Mouse (Mus musculus): ENCODE results near the gene Ttc23. TPM values are rescaled to one million over a fixed set of nuclear protein-coding genes. Genes with fewer than 3 reads are reported as not detected.

The Ttc23 gene
- polyA plus RNA-seq, 1 experiment from 2014 or later = 68.2 TPM

DNA sequence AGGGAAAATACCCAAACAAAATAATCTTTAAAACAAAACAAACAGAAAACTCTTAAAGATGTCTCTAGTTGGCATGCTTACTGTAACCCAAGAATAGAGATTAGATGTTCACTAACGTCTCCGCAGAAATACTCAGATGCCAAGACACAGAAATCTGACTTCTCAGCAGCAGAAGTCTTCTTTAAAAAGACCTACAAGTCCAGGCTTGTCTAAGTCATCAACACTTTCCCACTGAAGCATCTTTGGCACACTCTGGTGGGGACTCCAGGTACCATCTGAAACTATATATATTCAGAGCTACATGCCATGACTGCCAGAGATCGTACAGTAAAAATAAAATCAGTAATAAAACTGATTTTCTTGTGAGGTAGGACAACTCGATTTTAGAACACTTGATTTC lies 27.4 kb upstream of the Ttc23 start:
- H3K4me1 ChIP-seq (replicated peaks) = peaks cover 39% of the 10 kb centered on the region
- no peaks in the 10 kb centered on the region for H3K36me3 ChIP-seq
- ATAC-seq (ENCODE audit: insufficient number of reproducible peaks, insufficient read depth, low FRiP score, low TSS enrichment, low read depth) = peak; percentile 62; the same call in 1 of the 2 replicates
- WGBS = 67% methylated on average over 4 of the region's 4 CpGs
- no peaks in the 10 kb centered on the region for H3K27me3 ChIP-seq
- H3K9me3 ChIP-seq = no peaks in the 10 kb centered on the region
- no peak overlapping the region for H3K4me3 ChIP-seq (replicated peaks)
- no peak overlapping the region for H3K9ac ChIP-seq (replicated peaks)
- H3K4me2 ChIP-seq = no peak overlapping the region
- H3K27ac ChIP-seq = no peak overlapping the region

DNA sequence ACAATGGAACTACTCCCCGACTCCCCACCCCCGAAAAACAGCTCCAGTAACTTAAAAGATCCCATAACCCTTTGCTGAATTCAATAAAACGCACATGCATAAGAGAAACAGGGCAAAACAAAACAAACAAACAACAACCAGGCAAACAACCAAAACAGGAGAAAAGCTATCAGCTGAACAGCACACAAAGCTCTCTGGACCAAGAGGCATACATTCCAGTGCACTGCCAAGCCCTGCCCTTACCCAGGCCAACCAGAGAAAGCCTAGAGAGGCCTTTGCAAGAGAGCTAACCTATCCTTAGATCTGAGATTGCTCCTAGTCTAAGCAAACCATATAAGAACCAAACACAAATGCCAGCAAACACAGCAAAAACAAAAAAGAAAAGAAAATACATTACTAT lies 25.1 kb upstream of the Ttc23 start:
- Histone ChIP-seq H3K4me1 (replicated peaks) (peaks cover 29% of the 10 kb centered on the region), H3K27ac (peak overlapping the region; percentile 69), H3K9me3 (no peaks in the 10 kb centered on the region), H3K4me2 (no peak overlapping the region), H3K36me3 (peaks cover 3% of the 10 kb centered on the region), H3K9ac (replicated peaks) (no peak overlapping the region), H3K4me3 (replicated peaks) (no peak overlapping the region), H3K27me3 (no peaks in the 10 kb centered on the region)
- 50% methylated on average over 3 of the region's 3 CpGs for WGBS
- ATAC-seq (ENCODE audit: insufficient number of reproducible peaks, insufficient read depth, low FRiP score, low TSS enrichment, low read depth) = no peak

DNA sequence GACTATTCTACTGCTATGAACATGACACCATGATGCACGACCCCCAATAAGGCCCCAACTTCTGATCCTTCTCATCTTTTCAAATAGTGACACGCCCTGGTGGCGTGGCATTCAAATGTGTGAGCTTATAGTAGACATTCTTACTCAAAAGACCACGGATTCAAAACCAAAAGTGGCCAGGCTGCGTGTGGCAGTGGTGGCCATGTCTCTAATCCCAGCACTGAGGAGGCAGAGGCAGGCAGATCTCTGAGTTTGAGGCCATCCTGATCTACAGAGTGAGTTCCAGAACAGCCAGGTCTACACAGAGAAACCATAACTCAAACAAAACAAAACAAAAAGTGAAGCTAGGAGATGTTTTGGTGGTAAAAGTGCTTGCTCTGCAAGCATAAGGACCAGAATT lies 20.5 kb upstream of the Ttc23 start:
- H3K36me3 ChIP-seq = peaks cover 6% of the 10 kb centered on the region
- H3K4me2 ChIP-seq = no peak overlapping the region
- no peak for ATAC-seq (ENCODE audit: insufficient number of reproducible peaks, insufficient read depth, low FRiP score, low TSS enrichment, low read depth)
- peaks cover 10% of the 10 kb centered on the region for H3K4me1 ChIP-seq (replicated peaks)
- H3K9me3 ChIP-seq = no peaks in the 10 kb centered on the region
- H3K27ac ChIP-seq = no peak overlapping the region
- no peaks in the 10 kb centered on the region for H3K27me3 ChIP-seq
- WGBS = 88% methylated on average over 5 of the region's 5 CpGs
- no peak overlapping the region for H3K4me3 ChIP-seq (replicated peaks)
- no peak overlapping the region for H3K9ac ChIP-seq (replicated peaks)

DNA sequence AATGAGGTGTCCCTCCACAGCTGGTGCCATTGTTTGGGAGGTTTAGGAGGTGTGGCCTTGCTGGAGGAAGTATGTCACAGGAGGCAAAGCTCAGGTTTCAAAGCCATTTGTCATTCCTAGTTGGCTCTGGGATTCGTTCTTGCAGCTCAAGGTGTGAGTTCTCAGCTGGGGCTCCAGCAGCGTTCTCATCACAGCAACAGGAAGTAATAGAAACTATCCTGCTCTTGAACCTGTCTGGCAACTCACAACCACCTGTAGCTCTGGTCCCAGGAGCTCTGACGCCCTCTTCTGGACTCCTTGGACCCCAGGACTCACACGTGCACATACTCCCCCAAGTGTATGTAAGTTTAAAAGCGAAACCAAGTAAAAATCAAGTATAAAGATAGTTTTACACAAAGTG lies 17.5 kb upstream of the Ttc23 start:
- H3K9me3 ChIP-seq = no peaks in the 10 kb centered on the region
- WGBS = 40% methylated on average over 5 of the region's 5 CpGs

DNA sequence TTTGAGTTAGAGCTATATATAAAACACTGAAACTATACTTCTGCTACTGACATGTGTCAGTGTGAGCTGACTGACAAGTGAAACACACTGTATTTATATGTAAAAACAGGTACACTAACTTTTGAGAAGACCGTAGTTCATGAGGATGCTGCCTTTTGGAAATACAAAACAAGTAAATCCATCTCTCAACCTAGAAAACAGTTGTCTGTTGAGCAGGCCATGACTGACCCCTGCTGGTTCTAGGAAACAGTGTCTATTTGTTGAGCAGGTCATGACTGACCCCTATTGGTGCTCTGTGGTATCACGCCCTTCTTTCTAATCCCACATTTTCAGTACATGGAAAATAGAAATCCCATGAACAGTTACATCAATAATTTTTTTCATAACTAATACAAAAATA lies 16.4 kb upstream of the Ttc23 start:
- Histone ChIP-seq H3K4me3 (replicated peaks) (no peak overlapping the region), H3K36me3 (peaks cover 10% of the 10 kb centered on the region), H3K27ac (no peak overlapping the region), H3K4me2 (no peak overlapping the region), H3K9ac (replicated peaks) (no peak overlapping the region), H3K27me3 (no peaks in the 10 kb centered on the region), H3K9me3 (no peaks in the 10 kb centered on the region), H3K4me1 (replicated peaks) (0 out of 2 replicates have a peak, but pooled peaks cover 4% of the 10 kb centered on the region)
- WGBS = 25% methylated on average over 2 of the region's 2 CpGs
- ATAC-seq (ENCODE audit: insufficient number of reproducible peaks, insufficient read depth, low FRiP score, low TSS enrichment, low read depth) = no peak

More for the DNA sequence above, 17.5 kb upstream of the Ttc23 start:
- Histone ChIP-seq H3K27ac (no peak overlapping the region), H3K9ac (replicated peaks) (no peak overlapping the region), H3K4me3 (replicated peaks) (no peak overlapping the region), H3K4me2 (no peak overlapping the region), H3K27me3 (no peaks in the 10 kb centered on the region), H3K36me3 (peaks cover 9% of the 10 kb centered on the region), H3K4me1 (replicated peaks) (0 out of 2 replicates have a peak, but pooled peaks cover 4% of the 10 kb centered on the region)
- no peak for ATAC-seq (ENCODE audit: insufficient number of reproducible peaks, insufficient read depth, low FRiP score, low TSS enrichment, low read depth)

DNA sequence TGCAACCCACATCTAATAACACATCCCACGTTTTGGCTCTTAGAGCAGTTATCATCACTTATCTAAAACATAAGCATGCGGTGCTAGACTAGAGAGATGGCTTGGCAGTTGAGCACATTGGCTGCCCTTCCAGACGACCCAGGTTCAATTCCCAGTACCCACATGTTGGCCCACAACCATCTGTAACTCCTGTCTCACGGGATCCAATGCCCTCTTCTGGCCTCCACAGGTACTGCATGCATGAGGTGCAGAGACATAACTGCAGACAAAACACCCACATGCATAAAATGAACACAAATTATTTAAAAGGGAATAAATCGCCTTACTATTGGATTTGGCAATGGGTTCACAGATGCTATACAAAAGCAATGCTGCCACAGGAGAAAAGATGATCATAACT lies 14.8 kb upstream of the Ttc23 start:
- no peak for ATAC-seq (ENCODE audit: insufficient number of reproducible peaks, insufficient read depth, low FRiP score, low TSS enrichment, low read depth)
- no peak overlapping the region for H3K9ac ChIP-seq (replicated peaks)
- no peak overlapping the region for H3K4me3 ChIP-seq (replicated peaks)
- no peaks in the 10 kb centered on the region for H3K27me3 ChIP-seq
- peaks cover 11% of the 10 kb centered on the region for H3K36me3 ChIP-seq
- 84% methylated on average over 5 of the region's 5 CpGs for WGBS
- no peaks in the 10 kb centered on the region for H3K9me3 ChIP-seq
- no peak overlapping the region for H3K4me2 ChIP-seq
- no peak overlapping the region for H3K27ac ChIP-seq
- H3K4me1 ChIP-seq (replicated peaks) = 0 out of 2 replicates have a peak, but pooled peaks cover 4% of the 10 kb centered on the region

DNA sequence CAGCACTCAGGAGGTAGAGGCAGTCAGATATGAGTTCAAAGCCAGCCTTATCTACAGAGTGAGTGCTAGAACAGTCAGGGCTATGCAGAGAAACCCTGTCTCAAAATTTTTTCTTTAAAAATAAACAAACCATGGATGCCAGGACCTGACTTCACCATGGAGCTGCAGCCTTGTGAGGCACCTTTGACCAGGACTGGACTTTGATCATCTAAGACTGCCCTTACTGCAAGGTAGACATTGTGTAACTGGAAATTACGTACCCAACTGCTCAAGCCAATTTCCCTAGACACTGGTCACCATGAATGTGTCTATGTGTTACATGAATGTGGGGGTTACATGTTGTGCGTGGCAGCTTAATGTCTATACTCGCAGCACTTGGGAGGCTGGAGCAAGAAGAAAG lies 13.0 kb upstream of the Ttc23 start:
- 0 out of 2 replicates have a peak, but pooled peaks cover 4% of the 10 kb centered on the region for H3K4me1 ChIP-seq (replicated peaks)
- H3K9me3 ChIP-seq = no peaks in the 10 kb centered on the region
- H3K4me2 ChIP-seq = no peak overlapping the region
- ATAC-seq (ENCODE audit: insufficient number of reproducible peaks, insufficient read depth, low FRiP score, low TSS enrichment, low read depth) = no peak
- no peaks in the 10 kb centered on the region for H3K27me3 ChIP-seq
- no peak overlapping the region for H3K27ac ChIP-seq
- no peak overlapping the region for H3K4me3 ChIP-seq (replicated peaks)
- 95% methylated on average over 3 of the region's 3 CpGs for WGBS
- H3K9ac ChIP-seq (replicated peaks) = no peak overlapping the region
- H3K36me3 ChIP-seq = peaks cover 21% of the 10 kb centered on the region

DNA sequence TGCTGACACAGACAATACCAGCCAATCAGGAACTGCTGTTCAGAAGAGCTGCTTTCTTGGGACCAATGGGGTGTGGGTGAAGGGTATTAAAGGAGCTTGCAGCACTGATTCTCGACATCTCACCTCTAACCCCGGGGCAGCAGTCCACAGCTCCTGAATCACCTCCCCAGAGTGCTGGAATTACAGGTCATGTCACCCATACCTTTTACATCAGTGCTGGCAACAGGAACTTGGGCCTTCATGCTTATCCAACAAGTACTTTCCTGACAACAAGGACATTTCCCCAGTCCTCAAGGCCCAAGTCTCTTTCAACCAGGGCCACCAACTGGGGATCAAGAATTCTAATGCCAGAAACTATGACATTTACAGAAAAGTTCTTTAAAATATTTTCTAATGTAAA lies 11.0 kb upstream of the Ttc23 start:
- Histone ChIP-seq H3K9ac (replicated peaks) (no peak overlapping the region), H3K27ac (no peak overlapping the region), H3K4me3 (replicated peaks) (no peak overlapping the region), H3K27me3 (no peaks in the 10 kb centered on the region), H3K4me2 (no peak overlapping the region), H3K4me1 (replicated peaks) (no peaks in the 10 kb centered on the region), H3K36me3 (peaks cover 27% of the 10 kb centered on the region), H3K9me3 (no peaks in the 10 kb centered on the region)
- ATAC-seq (ENCODE audit: insufficient number of reproducible peaks, insufficient read depth, low FRiP score, low TSS enrichment, low read depth) = no peak
- WGBS = 56% methylated on average over 2 of the region's 2 CpGs

DNA sequence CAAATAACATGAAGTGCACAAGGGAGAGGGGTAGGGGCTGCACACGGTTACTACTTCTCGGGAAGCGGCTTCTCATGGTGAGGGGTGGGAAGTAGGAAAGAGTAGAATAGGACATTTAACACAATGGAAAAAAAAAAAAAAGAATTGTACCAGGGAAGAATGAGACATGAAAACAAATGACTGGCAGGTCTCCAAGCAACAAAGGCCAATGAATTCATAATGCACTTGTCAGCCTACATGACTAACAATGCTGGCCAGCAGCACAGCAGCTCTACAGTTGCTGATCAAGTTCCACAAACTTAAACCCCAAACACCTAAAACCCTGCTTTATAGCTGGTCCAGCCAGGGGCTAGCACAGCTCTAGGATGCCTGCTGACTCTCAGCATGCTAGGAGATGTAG lies 8.2 kb upstream of the Ttc23 start:
- no peak for ATAC-seq (ENCODE audit: insufficient number of reproducible peaks, insufficient read depth, low FRiP score, low TSS enrichment, low read depth)

DNA sequence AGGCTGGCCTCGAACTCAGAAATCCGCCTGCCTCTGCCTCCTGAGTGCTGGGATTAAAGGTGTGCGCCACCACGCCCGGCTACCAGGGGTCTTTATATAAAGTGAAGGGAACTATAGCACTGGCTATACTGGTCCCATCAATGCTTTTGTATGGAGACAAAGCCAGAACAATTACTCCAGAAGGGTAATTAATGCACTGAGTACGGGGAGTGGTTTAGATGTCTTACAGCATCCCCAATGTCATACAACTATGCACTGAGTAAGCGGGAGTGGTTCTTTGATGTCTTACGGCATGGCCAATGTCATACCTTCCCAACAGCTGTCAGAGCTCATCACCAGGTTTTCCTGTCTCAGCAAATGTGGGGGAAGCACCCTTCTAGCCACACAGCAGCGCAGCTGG lies 4.3 kb upstream of the Ttc23 start:
- H3K4me3 ChIP-seq (replicated peaks) = no peak overlapping the region
- WGBS = 96% methylated on average over 9 of the region's 9 CpGs
- H3K9me3 ChIP-seq = no peaks in the 10 kb centered on the region
- no peak overlapping the region for H3K9ac ChIP-seq (replicated peaks)
- no peak overlapping the region for H3K27ac ChIP-seq
- no peaks in the 10 kb centered on the region for H3K27me3 ChIP-seq
- peaks cover 10% of the 10 kb centered on the region for H3K36me3 ChIP-seq
- ATAC-seq (ENCODE audit: insufficient number of reproducible peaks, insufficient read depth, low FRiP score, low TSS enrichment, low read depth) = no peak
- peaks cover 15% of the 10 kb centered on the region for H3K4me1 ChIP-seq (replicated peaks)
- no peak overlapping the region for H3K4me2 ChIP-seq

More for the DNA sequence above, 8.2 kb upstream of the Ttc23 start:
- H3K27me3 ChIP-seq = no peaks in the 10 kb centered on the region
- WGBS = 91% methylated on average over 3 of the region's 3 CpGs
- no peak overlapping the region for H3K27ac ChIP-seq
- peaks cover 23% of the 10 kb centered on the region for H3K36me3 ChIP-seq
- H3K4me2 ChIP-seq = no peak overlapping the region
- no peak overlapping the region for H3K4me3 ChIP-seq (replicated peaks)
- H3K9me3 ChIP-seq = no peaks in the 10 kb centered on the region
- peaks cover under 1% of the 10 kb centered on the region; the same call in 1 of the 2 replicates for H3K4me1 ChIP-seq (replicated peaks)
- no peak overlapping the region for H3K9ac ChIP-seq (replicated peaks)

DNA sequence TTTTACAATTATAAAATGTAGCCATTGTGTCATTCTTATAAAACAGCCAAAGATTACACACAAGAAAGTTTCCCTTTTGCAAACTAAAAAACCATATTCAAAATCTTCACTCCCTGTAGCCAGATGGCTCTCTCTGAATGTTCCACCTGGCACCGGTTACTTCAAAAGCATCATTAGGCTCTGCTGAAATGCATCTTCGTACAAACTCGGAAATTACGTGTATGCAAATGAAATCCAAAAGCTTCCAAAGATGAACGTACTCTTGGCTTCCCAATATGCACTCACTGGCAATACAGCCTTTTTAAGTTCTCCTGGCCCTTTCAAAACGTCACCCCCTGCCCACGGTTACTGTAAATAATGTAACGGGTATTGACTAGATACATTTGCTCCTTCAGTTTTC lies 2.9 kb upstream of the Ttc23 start:
- H3K27me3 ChIP-seq = no peaks in the 10 kb centered on the region
- WGBS = 41% methylated on average over 8 of the region's 8 CpGs
- peak overlapping the region; percentile 70 for H3K9ac ChIP-seq (replicated peaks)
- peaks cover 26% of the 10 kb centered on the region for H3K4me1 ChIP-seq (replicated peaks)
- H3K9me3 ChIP-seq = no peaks in the 10 kb centered on the region
- H3K4me2 ChIP-seq = peak overlapping the region; percentile 67
- no peak for ATAC-seq (ENCODE audit: insufficient number of reproducible peaks, insufficient read depth, low FRiP score, low TSS enrichment, low read depth)
- H3K27ac ChIP-seq = no peak overlapping the region
- H3K4me3 ChIP-seq (replicated peaks) = peak overlapping the region; percentile 72
- peaks cover 6% of the 10 kb centered on the region for H3K36me3 ChIP-seq

All from limb, embryonic 12.5 days (tissue).